Mouse (Mus musculus) liver, postnatal 0 days (tissue): Measurements from ENCODE around the gene Cxcr3.

Experiments
- CTCF ChIP-seq: sonication (generic); IDR thresholded peaks from 2 replicates; pipeline ENCODE4 v1.5.1; 2016; ENCODE audit warnings: antibody characterized with exemption, low read depth
- EP300 ChIP-seq: IDR thresholded peaks from 2 replicates; pipeline ENCODE4 v1.6.1; 2016; ENCODE audit warnings: antibody characterized with exemption, low read depth, mild to moderate bottlenecking

GRCm38 (mm10) chrX:101772035-101772434 is 38.0 kb upstream of the Cxcr3 start:
- TF ChIP-seq CTCF: peak; percentile 85
- no peak for TF ChIP-seq EP300
